Mouse (Mus musculus) thymus, adult 2 months (tissue): ENCODE results near the gene Cacna1d. TPM values are rescaled to one million over a fixed set of nuclear protein-coding genes. Genes with fewer than 3 reads are reported as not detected.

Experiments used
- DNase-seq: peaks from one replicate; pipeline ENCODE4 v3.0.0; 2021
- H3K27ac ChIP-seq: fragments of 200-500 bp; 2 replicates; pipeline ENCODE4 v1.5.1; 2012; ENCODE audit warnings: low read length, control low read depth; ENCODE audit not compliant: control insufficient read depth, insufficient read depth
- H3K27me3 ChIP-seq: fragments of 200-500 bp; 2 replicates; pipeline ENCODE4 v1.6.1; 2012; ENCODE audit warnings: mild to moderate bottlenecking, low read length, moderate library complexity, mixed read lengths; ENCODE audit not compliant: control insufficient read depth, insufficient read depth
- H3K36me3 ChIP-seq: fragments of 200-500 bp; 2 replicates; pipeline ENCODE4 v1.6.1; 2012; ENCODE audit warnings: mild to moderate bottlenecking, low read length, moderate library complexity; ENCODE audit not compliant: control insufficient read depth, insufficient read depth
- H3K4me1 ChIP-seq: fragments of 200-500 bp; replicated peaks from 2 replicates; pipeline ENCODE4 v1.6.1; 2012; ENCODE audit warnings: low read length; ENCODE audit not compliant: control insufficient read depth, insufficient read depth
- H3K4me3 ChIP-seq: fragments of 200-500 bp; 2 replicates; pipeline ENCODE4 v1.5.1; 2012; ENCODE audit warnings: mild to moderate bottlenecking, low read length, control low read depth, moderate library complexity; ENCODE audit not compliant: control insufficient read depth, insufficient read depth
- CTCF ChIP-seq: fragments of 200-500 bp; IDR thresholded peaks from 2 replicates; pipeline ENCODE4 v1.5.1; 2012; ENCODE audit warnings: mild to moderate bottlenecking, control low read depth, low read length, moderate library complexity, borderline replicate concordance; ENCODE audit not compliant: control insufficient read depth, poor library complexity, insufficient read depth; ENCODE audit errors: extremely low read depth
- POLR2A ChIP-seq: fragments of 200-500 bp; IDR thresholded peaks from 2 replicates; pipeline ENCODE4 v1.6.1; 2012; ENCODE audit warnings: mild to moderate bottlenecking, low read length, control low read depth, moderate library complexity; ENCODE audit not compliant: control insufficient read depth, poor library complexity, insufficient read depth; ENCODE audit errors: extremely low read depth
- WGBS: fragments of 180-500 bp; shearing (Covaris S2); methylation state at CpG from one replicate; pipeline ENCODE4 v1.1.7; 2018; 5-methylcytosine and 5-hydroxymethylcytosine counted together
- polyA plus RNA-seq: library from polyadenylated mRNA; depleted of rRNA; stranded (reverse); fragments of >200 nt; gene quantifications from 2 replicates; pipeline ENCODE4 v1.2.3, GENCODE M21; 2012

Gene Cacna1d
- polyA plus RNA-seq, 1 experiment = 2.2 TPM

DNA sequence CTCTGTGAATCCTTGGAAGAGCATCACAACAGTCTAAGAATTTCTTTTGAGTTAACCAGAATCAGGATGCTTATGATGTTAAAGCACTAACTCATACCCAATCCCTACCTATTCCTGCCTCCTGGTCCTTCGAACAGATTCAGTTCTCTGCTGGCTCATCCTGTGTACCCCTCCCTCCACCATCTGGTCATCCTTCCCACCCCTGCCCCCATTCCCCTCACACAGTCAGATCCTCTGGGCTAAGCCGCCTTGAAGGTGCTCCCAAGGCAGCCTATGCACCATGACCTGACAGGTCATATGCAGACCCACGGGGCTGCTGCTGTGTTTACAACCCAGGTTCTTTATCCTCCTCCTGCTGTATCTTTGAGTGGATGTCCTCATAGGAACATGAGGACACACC, 292.4 kb downstream of the Cacna1d start:
- peaks cover 4% of the 10 kb centered on the region for H3K4me1 ChIP-seq
- no peak overlapping the region for H3K4me3 ChIP-seq
- no peak overlapping the region for H3K27ac ChIP-seq
- WGBS = 93% methylated on average over 3 of the region's 3 CpGs
- H3K27me3 ChIP-seq = no peaks in the 10 kb centered on the region
- no peaks in the 10 kb centered on the region for H3K36me3 ChIP-seq
- no peak for DNase-seq
- TF ChIP-seq POLR2A (no peak), CTCF (no peak)

DNA sequence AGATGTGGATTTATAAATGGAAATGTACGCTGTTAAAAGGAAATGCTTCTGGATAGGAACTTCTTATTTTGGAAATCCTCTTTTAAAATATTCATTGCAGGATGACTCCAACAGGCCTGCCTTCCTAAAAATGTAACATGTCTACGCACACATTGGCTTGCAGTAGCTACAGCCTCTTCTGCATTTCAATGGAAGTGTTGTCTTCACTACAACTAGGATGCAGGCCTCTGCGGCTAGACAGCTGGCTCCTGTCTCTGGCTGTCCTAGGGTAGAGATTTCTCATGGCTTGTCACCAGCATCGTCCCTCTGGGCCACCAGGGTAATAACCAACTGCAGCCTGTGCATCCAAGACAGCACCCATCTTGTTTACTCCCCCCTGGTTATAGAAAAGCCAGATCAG, 293.1 kb downstream of the Cacna1d start:
- TF ChIP-seq CTCF = no peak
- TF ChIP-seq POLR2A = no peak
- Histone ChIP-seq H3K27ac (no peak overlapping the region), H3K4me3 (no peak overlapping the region), H3K4me1 (peaks cover 4% of the 10 kb centered on the region), H3K27me3 (no peaks in the 10 kb centered on the region), H3K36me3 (no peaks in the 10 kb centered on the region)
- no peak for DNase-seq
- WGBS = 96% methylated on average over 4 of the region's 4 CpGs

DNA sequence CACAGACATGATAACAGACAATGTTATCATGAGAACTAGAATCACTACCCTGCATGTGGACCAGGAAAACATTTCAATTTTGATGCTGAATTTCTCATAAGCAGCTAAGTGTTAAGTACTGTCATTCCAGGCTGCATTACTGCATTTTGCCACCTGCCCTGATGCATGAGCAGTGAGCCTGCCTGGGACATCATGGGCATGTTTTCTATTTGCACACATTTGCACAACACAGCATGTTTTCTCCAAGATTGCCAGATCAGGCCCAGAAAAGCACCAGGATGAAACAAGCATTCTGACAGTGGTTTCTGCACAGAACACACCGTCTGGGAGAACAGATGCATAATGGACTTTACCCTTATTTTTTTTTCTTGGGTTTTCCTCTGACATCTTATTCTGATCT, 294.3 kb downstream of the Cacna1d start:
- Histone ChIP-seq H3K27ac (no peak overlapping the region), H3K27me3 (no peaks in the 10 kb centered on the region), H3K36me3 (no peaks in the 10 kb centered on the region), H3K4me1 (peaks cover 4% of the 10 kb centered on the region), H3K4me3 (no peak overlapping the region)
- WGBS = 91% methylated on average over 1 of the region's 1 CpGs
- TF ChIP-seq CTCF = no peak
- TF ChIP-seq POLR2A = no peak
- no peak for DNase-seq

DNA sequence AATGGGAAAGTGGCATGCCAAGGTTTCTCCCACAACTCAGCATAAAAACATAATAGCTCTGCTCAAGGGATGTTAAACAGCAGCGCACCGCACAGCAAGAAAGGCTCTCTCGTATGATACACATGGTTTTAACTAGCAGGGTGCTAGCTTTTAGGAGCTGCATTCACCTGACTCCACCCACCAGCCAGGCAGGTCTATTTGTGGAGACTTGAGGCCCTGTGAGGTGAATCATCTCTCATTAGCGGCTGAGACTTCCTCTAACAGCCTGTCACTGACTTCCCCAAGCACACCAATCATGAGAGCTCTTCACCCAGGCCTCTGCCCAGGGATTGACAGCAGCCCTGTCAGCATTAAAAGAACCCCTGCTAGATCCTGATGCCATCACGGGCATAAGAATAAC, 295.0 kb downstream of the Cacna1d start:
- H3K4me3 ChIP-seq = no peak overlapping the region
- no peaks in the 10 kb centered on the region for H3K36me3 ChIP-seq
- no peak for TF ChIP-seq CTCF
- no peak for TF ChIP-seq POLR2A
- peak; percentile 11 for DNase-seq
- peaks cover 4% of the 10 kb centered on the region for H3K4me1 ChIP-seq
- WGBS = 19% methylated on average over 5 of the region's 5 CpGs
- H3K27me3 ChIP-seq = no peaks in the 10 kb centered on the region
- H3K27ac ChIP-seq = no peak overlapping the region

DNA sequence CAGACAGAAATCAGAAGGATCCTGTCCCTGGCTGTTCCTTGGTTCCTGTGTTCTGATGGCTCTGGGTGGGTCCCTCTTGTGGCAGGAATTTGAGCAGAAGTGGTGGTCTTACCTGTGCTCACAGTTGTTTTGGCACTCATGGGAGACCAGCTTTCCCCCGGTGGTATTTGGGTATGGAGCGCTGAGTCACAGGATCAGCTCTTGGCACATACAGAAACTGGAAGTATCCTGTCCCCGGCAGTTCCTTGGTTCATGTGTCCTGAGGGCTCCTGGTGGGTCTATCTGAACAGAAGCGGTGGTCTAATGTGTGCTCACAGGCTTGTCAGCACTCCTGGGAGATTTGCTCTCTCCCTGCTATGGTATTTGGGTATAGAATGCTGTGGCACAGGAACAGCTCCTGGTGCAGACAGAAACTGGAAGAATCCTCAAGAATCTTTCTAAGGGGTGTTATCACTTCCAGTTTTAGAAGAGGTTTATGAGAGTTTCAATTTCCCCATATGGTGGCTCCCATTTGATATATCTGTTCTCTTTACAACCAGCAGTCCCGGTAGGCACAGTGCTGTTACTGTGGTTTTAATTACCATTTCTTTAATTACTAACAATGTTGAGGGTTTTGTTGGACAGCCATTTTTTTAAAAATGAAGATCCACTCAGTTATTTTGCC, 300.8 kb downstream of the Cacna1d start:
- Histone ChIP-seq H3K4me3 (no peak overlapping the region), H3K27me3 (no peaks in the 10 kb centered on the region), H3K27ac (no peak overlapping the region), H3K4me1 (peaks cover 3% of the 10 kb centered on the region), H3K36me3 (no peaks in the 10 kb centered on the region)
- TF ChIP-seq CTCF (no peak), POLR2A (no peak)
- 90% methylated on average over 5 of the region's 5 CpGs for WGBS
- no peak for DNase-seq

DNA sequence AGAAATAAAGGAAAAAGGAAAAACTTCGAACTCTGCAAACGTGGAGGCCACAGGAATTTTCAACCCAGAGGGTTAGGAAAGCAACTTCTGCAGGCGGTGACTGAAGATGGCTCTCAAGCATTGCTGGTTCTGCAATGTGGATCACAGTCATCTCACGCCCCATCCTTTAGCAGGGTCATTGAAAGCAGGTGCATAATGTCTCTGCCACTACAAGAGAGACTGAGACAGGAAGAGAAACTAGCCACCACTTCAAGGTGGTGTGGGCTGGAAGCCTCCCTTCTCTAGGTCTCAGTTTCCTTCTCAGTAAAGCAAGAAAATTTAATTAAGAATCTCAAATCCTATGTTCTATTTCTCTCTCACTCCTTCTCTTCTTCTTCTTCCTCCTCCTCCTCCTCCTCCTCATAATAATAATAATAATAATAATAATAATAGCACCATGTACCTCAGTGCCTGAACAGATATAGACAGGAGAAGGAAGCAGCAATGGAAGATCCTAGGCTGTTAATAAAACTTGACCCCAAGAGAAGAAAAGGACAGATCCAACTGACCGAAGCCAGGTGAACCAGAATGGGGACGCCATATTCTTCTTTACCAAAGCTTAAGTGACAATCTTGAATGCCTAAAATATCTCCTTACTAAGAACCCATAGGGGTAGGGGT, 305.5 kb downstream of the Cacna1d start:
- no peak overlapping the region for H3K4me3 ChIP-seq
- H3K27me3 ChIP-seq = no peaks in the 10 kb centered on the region
- no peak for TF ChIP-seq POLR2A
- TF ChIP-seq CTCF = no peak
- WGBS = 86% methylated on average over 6 of the region's 6 CpGs
- H3K4me1 ChIP-seq = peaks cover 19% of the 10 kb centered on the region
- H3K36me3 ChIP-seq = no peaks in the 10 kb centered on the region
- DNase-seq = no peak
- H3K27ac ChIP-seq = no peak overlapping the region
